In the genomic region with DNA sequence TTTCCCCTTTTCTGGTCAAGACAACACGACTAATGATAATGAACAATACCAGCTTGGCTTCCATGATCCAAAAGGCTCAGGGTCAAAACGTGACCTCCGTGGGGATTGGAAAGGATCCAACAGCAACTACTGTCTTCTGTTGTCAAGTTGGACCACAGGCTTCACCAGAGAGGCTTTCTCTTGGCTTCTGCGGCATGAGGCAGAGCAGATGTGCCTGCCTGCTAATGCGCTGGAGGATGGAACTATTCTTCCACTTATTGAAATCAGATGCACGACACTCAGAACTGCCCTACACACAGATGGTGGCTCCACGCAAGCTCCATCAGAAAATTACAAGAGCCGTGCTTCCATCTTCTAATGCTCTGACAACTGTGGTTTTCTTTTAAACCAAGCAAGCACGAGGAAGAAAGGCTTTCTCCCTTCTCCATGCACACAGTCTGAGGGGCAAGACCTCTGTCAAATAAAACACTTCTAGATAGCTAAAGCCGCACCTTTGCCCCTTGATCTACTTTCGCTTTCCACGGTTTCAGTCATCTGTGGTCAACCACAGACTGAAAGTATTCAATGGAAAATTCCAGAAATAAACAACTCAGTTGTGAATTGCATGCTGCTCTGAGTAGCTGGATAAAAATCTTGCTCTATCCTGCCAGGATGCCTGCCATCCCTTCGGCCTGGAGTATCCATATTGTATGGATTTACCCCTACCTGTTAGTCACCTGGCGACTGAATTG, we compare ENCODE assay signal across 12 mouse cellular contexts. TPM values are rescaled to one million over a fixed set of nuclear protein-coding genes. Genes with fewer than 3 reads are reported as not detected.
DNase-seq lines count a peak whose midpoint lies in the region; TF ChIP-seq lines count a peak whose summit lies in the region.
"Had no signal": no experiment of that assay in that cellular context is flagged by ENCODE, and none has a peak within 500 bp of the region (broad histone marks: within the 10 kb centered on the region; RNA-seq: fewer than 3 reads in every experiment).

No protein-coding gene starts in this region.

- no peak overlapping the region for H3K4me3 ChIP-seq in heart, adult 2 months

- H3K36me3 ChIP-seq in heart, adult 2 months (ENCODE audit: control insufficient read depth, insufficient read depth, low read length), result peaks cover 2% of the 10 kb centered on the region

- H3K79me2 ChIP-seq in heart, adult 2 months (replicated peaks; ENCODE audit: control insufficient read depth, insufficient read depth, low read length), result no peaks in the 10 kb centered on the region

- TF ChIP-seq CTCF in heart, adult 2 months (IDR thresholded peaks at IDR 0.05), result no peak

- TF ChIP-seq POLR2A in heart, adult 2 months (IDR thresholded peaks at IDR 0.05; ENCODE audit: insufficient read depth, low read depth, low read length), result no peak

- no peak for TF ChIP-seq EP300 in heart, adult 2 months (IDR thresholded peaks at IDR 0.05; ENCODE audit: insufficient read depth, low read depth, low read length)

- WGBS in heart, adult 2 months, result 47% methylated on average over 14 of the region's 14 CpGs

- intact Hi-C loops in heart, adult 2 months (cut with DNase I), result no loop called here

- no peak overlapping the region for H3K9ac ChIP-seq in heart, adult 2 months (ENCODE audit: low read depth, low read length)
- H3K9ac ChIP-seq: liver, postnatal 0 days had no signal

- no peaks in the 10 kb centered on the region for H3K27me3 ChIP-seq in heart, adult 2 months (ENCODE audit: control insufficient read depth, insufficient read depth, low read length)

- DNase-seq in heart, adult 2 months, result no peak
- DNase-seq in heart, adult 8-10 months (ENCODE audit: low spot score), result no peak
- DNase-seq in Muller cell, postnatal 12 days (ENCODE audit: inconsistent ontology term), result peak; percentile 73
- DNase-seq in fibroblast of lung, adult 2 months (ENCODE audit: low read depth), result peak; percentile 58
- DNase-seq in layer of hippocampus, adult 8-10 months (ENCODE audit: low spot score in 2 of 2), result peak; percentile 15 to 55
- no peak for DNase-seq in right cerebral cortex, postnatal 10 days (ENCODE audit: low spot score in 2 of 2)
- DNase-seq in thymus, postnatal 25 days, result no peak
- no peak for DNase-seq in gastrocnemius, postnatal 25 days
- DNase-seq: gastrocnemius, postnatal 14 days; heart, postnatal 36 days; liver, postnatal 0 days had no signal

- peak overlapping the region; percentile 38; the same call in 1 of the 2 replicates for H3K27ac ChIP-seq in heart, adult 2 months

- H3K4me1 ChIP-seq in heart, adult 2 months (ENCODE audit: control insufficient read depth, insufficient read depth, low read length), result peaks cover 2% of the 10 kb centered on the region

RNA-seq across cellular contexts. Expression of a gene that starts 20.8 kb away (rescaled TPM):
- total RNA-seq in heart, adult 2 months (2021), result 1 to 10 TPM; 5.1 to 6.1 TPM
- polyA plus RNA-seq in heart, adult 2 months (2012; rRNA removed), result 17.1 and 26.3 TPM in 2 replicates
- total RNA-seq in heart, adult 8-10 months (2022), result 1 to 10 TPM; 4.2 to 7.9 (median 6.4) TPM
- total RNA-seq in layer of hippocampus, adult 8-10 months (2022), result 10 to 100 TPM in 1 of 4 experiments, 1 to 10 TPM in 3; 7.4 to 11.1 (median 8.8) TPM
- total RNA-seq in gastrocnemius, postnatal 25 days (2021), result 1 to 10 TPM in 1 of 2 experiments, under 1 TPM in 1; 0.72 to 1.3 TPM
- polyA plus RNA-seq: activated CD4-positive, CD25-positive, alpha-beta regulatory T cell, adult 4 months had no signal

Comparison
In these comparisons a context has a peak if more than half of its experiments do, and no peak if none do; other contexts are left out.
1. DNase-seq: peak in Muller cell, postnatal 12 days (single experiment), fibroblast of lung, adult 2 months (single experiment) and layer of hippocampus, adult 8-10 months (2 of 2); none in heart, adult 2 months (0 of 2), heart, adult 8-10 months (single experiment), right cerebral cortex, postnatal 10 days (0 of 2), thymus, postnatal 25 days (single experiment) and gastrocnemius, postnatal 25 days (single experiment).